ENCODE assay signal across 8 mouse cellular contexts in genomic region chr6:49007981-49008380, GRCm38 (mm10). TPM values are rescaled to one million over a fixed set of nuclear protein-coding genes. Genes with fewer than 3 reads are reported as not detected.
DNase-seq lines count a peak whose midpoint lies in the region; ATAC-seq and TF ChIP-seq lines count a peak whose summit lies in the region.

No protein-coding gene starts in this region.

- H3K27me3 ChIP-seq in forebrain, embryonic 10.5 days (ENCODE audit: poor library complexity, severe bottlenecking): no peaks in the 10 kb centered on the region
- H3K27me3 ChIP-seq in lung, embryonic 14.5 days (ENCODE audit: insufficient read depth, low read length): no peaks in the 10 kb centered on the region
- no peaks in the 10 kb centered on the region for H3K27me3 ChIP-seq in thymus, adult 2 months (ENCODE audit: control insufficient read depth, insufficient read depth, low read length)

- peak overlapping the region; percentile 69 for H3K4me2 ChIP-seq in lung, embryonic 14.5 days

- intact Hi-C loops in heart, postnatal 10 days (cut with DNase I): no loop called here

- no peak overlapping the region for H3K27ac ChIP-seq in forebrain, embryonic 10.5 days
- H3K27ac ChIP-seq in lung, embryonic 14.5 days (ENCODE audit: low read depth): no peak overlapping the region
- no peak overlapping the region for H3K27ac ChIP-seq in olfactory bulb, adult 2 months (ENCODE audit: insufficient read depth, low read depth, low read length)
- H3K27ac ChIP-seq in thymus, adult 2 months (ENCODE audit: control insufficient read depth, insufficient read depth, low read length): no peak overlapping the region

- H3K9me3 ChIP-seq in forebrain, embryonic 10.5 days: 0 out of 2 replicates have a peak, but pooled peaks cover 3% of the 10 kb centered on the region
- H3K9me3 ChIP-seq in lung, embryonic 14.5 days (ENCODE audit: low read depth, low read length): no peaks in the 10 kb centered on the region

- no peak for TF ChIP-seq POLR2A in olfactory bulb, adult 2 months (IDR thresholded peaks at IDR 0.05; ENCODE audit: insufficient read depth, low read depth, low read length)
- TF ChIP-seq POLR2A in thymus, adult 2 months (IDR thresholded peaks at IDR 0.05; ENCODE audit: control insufficient read depth, extremely low read depth, insufficient read depth, low read length, poor library complexity): no peak

- DNase-seq in ES-CJ7 (ENCODE audit: low read depth, low spot score): peak; percentile 88
- peak; percentile 27 for DNase-seq in c-Kit-negative CD71-positive TER-119-positive erythroid progenitor cells, embryonic 14.5 days (ENCODE audit: low read depth, low spot score)
- DNase-seq in forebrain, embryonic 10.5 days (ENCODE audit: extremely low spot score, low spot score): peak; percentile 74
- peak; percentile 70 to 80 for DNase-seq in heart, postnatal 10 days
- peak; percentile 63 for DNase-seq in layer of hippocampus, adult 11-12 months (ENCODE audit: low spot score)
- peak; percentile 89 for DNase-seq in lung, embryonic 14.5 days
- peak; percentile 61 for DNase-seq in thymus, adult 2 months

- H3K9ac ChIP-seq in lung, embryonic 14.5 days: no peak overlapping the region; the same call in 1 of the 2 replicates

- peak; percentile 88 for TF ChIP-seq CTCF in lung, embryonic 14.5 days (IDR thresholded peaks at IDR 0.05; ENCODE audit: low read depth)
- TF ChIP-seq CTCF in olfactory bulb, adult 2 months (IDR thresholded peaks at IDR 0.05; ENCODE audit: insufficient read depth, low read depth, low read length): peak; percentile 89
- peak; percentile 83; the same call in 1 of the 2 replicates for TF ChIP-seq CTCF in thymus, adult 2 months (IDR thresholded peaks at IDR 0.05; ENCODE audit: borderline replicate concordance, control insufficient read depth, extremely low read depth, insufficient read depth, low read length, poor library complexity)

- H3K4me3 ChIP-seq in forebrain, embryonic 10.5 days: peak overlapping the region; percentile 42
- H3K4me3 ChIP-seq in lung, embryonic 14.5 days (ENCODE audit: low read depth, low read length): peak overlapping the region; percentile 32
- peak overlapping the region; percentile 25; the same call in 1 of the 2 replicates for H3K4me3 ChIP-seq in olfactory bulb, adult 2 months (ENCODE audit: insufficient read depth, low read depth, low read length)
- no peak overlapping the region for H3K4me3 ChIP-seq in thymus, adult 2 months (ENCODE audit: control insufficient read depth, insufficient read depth, low read length)

- 4% methylated on average over 9 of the region's 9 CpGs for WGBS in forebrain, embryonic 10.5 days
- WGBS in lung, embryonic 14.5 days: 1% methylated on average over 9 of the region's 9 CpGs
- 1% methylated on average over 9 of the region's 9 CpGs for WGBS in olfactory bulb, adult 2 months
- 2% methylated on average over 9 of the region's 9 CpGs for WGBS in thymus, adult 2 months

- peak; percentile 56 for ATAC-seq in lung, embryonic 14.5 days (ENCODE audit: insufficient read depth)

- peaks cover 13% of the 10 kb centered on the region for H3K4me1 ChIP-seq in forebrain, embryonic 10.5 days
- no peaks in the 10 kb centered on the region for H3K4me1 ChIP-seq in lung, embryonic 14.5 days (ENCODE audit: insufficient read depth)
- H3K4me1 ChIP-seq in olfactory bulb, adult 2 months (ENCODE audit: control insufficient read depth, insufficient read depth, low read length): 0 out of 2 replicates have a peak, but pooled peaks cover 2% of the 10 kb centered on the region
- H3K4me1 ChIP-seq in thymus, adult 2 months (replicated peaks; ENCODE audit: control insufficient read depth, insufficient read depth, low read length): peaks cover 2% of the 10 kb centered on the region

- no peaks in the 10 kb centered on the region for H3K36me3 ChIP-seq in forebrain, embryonic 10.5 days (replicated peaks)
- H3K36me3 ChIP-seq in lung, embryonic 14.5 days (ENCODE audit: insufficient read depth): no peaks in the 10 kb centered on the region
- no peaks in the 10 kb centered on the region for H3K36me3 ChIP-seq in thymus, adult 2 months (ENCODE audit: control insufficient read depth, insufficient read depth, low read length)

RNA-seq across cellular contexts. Expression of gene Svs1, which starts 21.3 kb away (rescaled TPM):
- not detected in 2 replicates for polyA plus RNA-seq in forebrain, embryonic 10.5 days (2016; fragmentation: Nextera tagmentation; extraction: Ambion mirVana)
- total RNA-seq in heart, postnatal 10 days (2021): not detected
- not detected in 2 replicates for polyA plus RNA-seq in lung, embryonic 14.5 days (2014; fragmentation: Nextera tagmentation; extraction: Ambion mirVana)
- polyA plus RNA-seq in olfactory bulb, adult 2 months (2012; ENCODE audit: insufficient read depth, insufficient read length, low replicate concordance, missing spikeins): not detected in 2 replicates
- 0.11 TPM in 1 of 2 replicates, not detected in the other for polyA plus RNA-seq in thymus, adult 2 months (2012; rRNA removed)

RNA-seq across cellular contexts. Expression of gene Gpnmb, which starts 28.4 kb away (rescaled TPM):
- polyA plus RNA-seq in forebrain, embryonic 10.5 days (2016; fragmentation: Nextera tagmentation; extraction: Ambion mirVana): 1.1 and 2.5 TPM in 2 replicates
- total RNA-seq in heart, postnatal 10 days (2021): under 1 TPM; 0.43 to 0.52 TPM
- 0.21 and 0.35 TPM in 2 replicates for polyA plus RNA-seq in lung, embryonic 14.5 days (2014; fragmentation: Nextera tagmentation; extraction: Ambion mirVana)
- not detected in 2 replicates for polyA plus RNA-seq in olfactory bulb, adult 2 months (2012; ENCODE audit: insufficient read depth, insufficient read length, low replicate concordance, missing spikeins)
- 7.8 and 15.2 TPM in 2 replicates for polyA plus RNA-seq in thymus, adult 2 months (2012; rRNA removed)

RNA-seq across cellular contexts. Expression of gene Doxl2, which starts 33.2 kb away (rescaled TPM):
- not detected in 2 replicates for polyA plus RNA-seq in forebrain, embryonic 10.5 days (2016; fragmentation: Nextera tagmentation; extraction: Ambion mirVana)
- total RNA-seq in heart, postnatal 10 days (2021): not detected
- polyA plus RNA-seq in lung, embryonic 14.5 days (2014; fragmentation: Nextera tagmentation; extraction: Ambion mirVana): not detected in 2 replicates
- polyA plus RNA-seq in olfactory bulb, adult 2 months (2012; ENCODE audit: insufficient read depth, insufficient read length, low replicate concordance, missing spikeins): not detected in 2 replicates
- polyA plus RNA-seq in thymus, adult 2 months (2012; rRNA removed): 0.05 TPM in 1 of 2 replicates, not detected in the other

Comparison
In these comparisons a context has a peak if more than half of its experiments do, and no peak if none do; other contexts are left out.
1. DNase-seq: peak in every context shown above with its lines; median percentile 89 in lung, embryonic 14.5 days; 88 in ES-CJ7; 75 in heart, postnatal 10 days; 74 in forebrain, embryonic 10.5 days; 63 in layer of hippocampus, adult 11-12 months; 61 in thymus, adult 2 months; 27 in c-Kit-negative CD71-positive TER-119-positive erythroid progenitor cells, embryonic 14.5 days.